Mouse (Mus musculus) kidney, adult 9 months (tissue): ENCODE data around the gene Naa16.
A peak's percentile ranks its signal among the peaks of the same experiment; 100 is the strongest.

Source experiments
- DNase-seq: peaks from one replicate; pipeline ENCODE4 v3.0.0; 2022

Gene Naa16

DNA sequence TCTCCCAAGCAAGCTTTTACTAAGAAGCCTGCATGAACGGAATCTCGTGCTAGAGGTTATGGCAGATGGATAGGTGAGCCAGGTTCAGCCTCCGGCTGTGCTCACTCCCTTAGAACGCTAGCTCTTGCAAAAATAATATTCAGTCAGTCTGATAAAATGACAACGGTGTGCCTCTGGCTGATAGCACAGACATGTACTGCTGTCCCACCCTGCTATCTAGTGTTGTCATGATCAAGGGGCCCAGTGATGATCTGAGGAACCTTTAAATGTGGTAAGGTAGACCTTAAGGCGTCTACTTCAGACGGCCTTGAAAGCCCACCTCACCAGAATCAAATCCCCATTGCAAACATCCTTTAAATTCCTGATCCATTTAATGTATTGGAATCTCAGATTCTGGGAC lies 94.4 kb downstream of the Naa16 start:
- DNase-seq: no peak

DNA sequence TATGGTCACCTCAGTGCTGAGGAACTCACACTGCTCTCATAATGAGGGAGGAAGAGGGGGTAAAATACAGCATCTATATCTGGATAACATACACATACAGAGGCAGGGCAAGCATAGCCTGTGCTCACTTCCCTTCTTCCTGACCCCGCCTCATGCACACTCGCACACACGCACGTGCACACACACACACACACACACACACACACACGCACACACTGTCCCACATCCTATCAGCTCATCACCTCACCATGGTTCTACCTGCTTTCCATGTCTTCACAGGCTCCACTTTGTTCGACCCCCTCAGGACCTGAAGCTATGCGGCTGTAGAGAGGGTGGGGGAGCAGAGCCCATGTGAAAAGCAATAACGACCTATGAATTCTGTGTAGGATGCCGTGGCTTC lies 95.0 kb downstream of the Naa16 start:
- DNase-seq: no peak

DNA sequence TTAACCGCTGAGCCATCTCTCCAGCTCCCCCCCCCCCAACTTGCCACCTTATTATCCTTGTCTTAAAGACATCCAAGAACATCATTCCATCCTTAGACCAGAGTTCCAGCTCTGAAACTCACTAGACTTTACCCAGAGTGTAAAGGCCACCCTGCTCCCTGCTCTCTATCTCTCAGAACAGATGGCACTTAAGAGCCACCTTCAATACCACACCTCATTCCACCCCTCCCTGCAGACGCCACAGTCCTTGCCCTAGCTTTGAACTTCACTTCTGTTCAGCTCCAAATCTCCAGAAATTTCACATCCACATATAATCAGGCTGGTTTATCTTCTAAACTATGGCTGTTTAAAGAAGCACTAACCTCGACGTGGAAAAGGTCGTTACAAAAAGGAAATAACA lies 95.6 kb downstream of the Naa16 start:
- no peak for DNase-seq

DNA sequence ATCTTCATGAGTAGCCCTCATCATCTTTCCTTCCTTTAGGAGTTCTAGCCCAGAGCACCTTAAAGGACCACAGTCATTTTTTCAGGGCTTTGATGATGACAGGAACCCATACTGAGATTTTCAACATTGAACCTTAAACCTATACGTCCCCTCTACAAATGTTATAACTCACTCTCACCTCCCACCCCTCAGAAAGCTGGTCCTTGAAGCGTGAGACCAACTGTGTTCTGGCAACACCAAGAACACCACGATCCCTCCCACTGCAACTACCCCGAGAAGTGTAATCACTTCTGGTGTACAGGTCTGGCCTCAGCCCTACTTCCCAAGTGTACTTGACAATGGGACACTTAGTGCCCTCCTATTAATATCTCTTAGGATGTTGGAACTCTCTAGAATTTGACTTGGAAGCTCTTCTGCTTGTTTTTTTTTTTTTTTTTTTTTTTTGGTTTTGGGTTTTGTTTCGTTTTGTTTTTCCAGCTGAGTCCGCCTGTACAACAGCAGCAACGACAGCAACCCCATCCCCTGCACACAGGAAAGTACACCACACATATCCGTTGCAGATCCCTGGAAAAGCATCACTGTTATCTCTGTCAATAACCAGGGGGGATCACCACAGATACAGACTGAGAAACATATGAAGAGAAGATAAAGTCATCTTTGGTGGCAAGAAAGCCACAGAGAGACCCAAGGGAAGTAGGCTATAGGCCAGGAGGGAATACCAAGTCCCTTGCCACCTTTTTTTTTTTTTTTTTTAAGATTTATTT lies 96.3 kb downstream of the Naa16 start:
- no peak for DNase-seq

DNA sequence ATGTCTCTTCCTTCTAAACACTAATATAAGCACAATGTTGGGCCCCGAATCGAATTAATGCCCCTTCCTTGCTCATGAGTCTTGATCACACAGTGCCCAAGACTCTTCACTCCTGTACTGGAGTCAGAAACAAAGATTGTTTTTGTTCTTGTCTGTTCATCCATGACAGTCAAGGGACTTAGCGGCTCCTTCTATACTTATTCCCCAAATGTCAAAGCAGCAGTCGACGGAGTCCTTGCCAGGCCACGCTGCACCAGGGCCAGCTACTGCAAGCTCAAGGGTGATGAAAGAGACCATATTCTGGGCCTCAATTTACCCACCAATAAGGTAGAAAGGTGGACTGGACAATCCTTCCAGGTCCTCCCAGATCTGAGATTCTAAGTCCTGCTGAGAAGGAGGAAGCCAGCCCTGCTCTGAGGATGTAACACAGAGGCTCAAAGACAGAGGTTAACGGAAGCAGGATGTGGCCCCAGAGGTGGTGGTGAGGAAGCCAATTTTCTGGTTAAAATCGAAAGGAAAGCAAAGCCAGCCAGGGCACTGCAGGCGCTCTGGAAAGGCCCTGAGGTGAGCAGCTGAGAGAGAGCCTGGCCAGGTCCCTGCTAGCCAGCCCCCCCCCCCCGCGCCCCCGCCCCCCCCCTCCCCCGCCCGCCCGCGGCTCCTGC lies 97.3 kb downstream of the Naa16 start:
- peak; percentile 66 for DNase-seq

DNA sequence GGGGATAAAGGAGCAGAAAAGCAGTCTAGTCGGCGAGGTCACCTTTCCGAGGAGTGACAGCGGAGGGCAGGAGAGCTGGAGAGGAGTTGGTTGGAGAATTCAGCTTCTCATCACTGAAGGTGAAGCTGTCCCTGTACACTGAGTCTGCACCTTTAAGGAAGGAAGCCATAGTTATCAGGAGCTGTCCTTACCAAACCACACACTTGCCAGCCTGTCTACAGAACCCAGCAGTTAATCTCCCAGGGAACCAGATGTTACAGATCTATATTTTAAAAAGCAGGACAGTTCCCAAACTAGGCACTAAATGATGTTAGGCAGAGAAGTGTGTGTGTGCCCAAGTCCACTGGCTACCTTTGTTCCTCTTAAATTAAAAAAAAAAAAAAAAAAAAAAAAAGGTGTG lies 98.9 kb downstream of the Naa16 start:
- DNase-seq: no peak

DNA sequence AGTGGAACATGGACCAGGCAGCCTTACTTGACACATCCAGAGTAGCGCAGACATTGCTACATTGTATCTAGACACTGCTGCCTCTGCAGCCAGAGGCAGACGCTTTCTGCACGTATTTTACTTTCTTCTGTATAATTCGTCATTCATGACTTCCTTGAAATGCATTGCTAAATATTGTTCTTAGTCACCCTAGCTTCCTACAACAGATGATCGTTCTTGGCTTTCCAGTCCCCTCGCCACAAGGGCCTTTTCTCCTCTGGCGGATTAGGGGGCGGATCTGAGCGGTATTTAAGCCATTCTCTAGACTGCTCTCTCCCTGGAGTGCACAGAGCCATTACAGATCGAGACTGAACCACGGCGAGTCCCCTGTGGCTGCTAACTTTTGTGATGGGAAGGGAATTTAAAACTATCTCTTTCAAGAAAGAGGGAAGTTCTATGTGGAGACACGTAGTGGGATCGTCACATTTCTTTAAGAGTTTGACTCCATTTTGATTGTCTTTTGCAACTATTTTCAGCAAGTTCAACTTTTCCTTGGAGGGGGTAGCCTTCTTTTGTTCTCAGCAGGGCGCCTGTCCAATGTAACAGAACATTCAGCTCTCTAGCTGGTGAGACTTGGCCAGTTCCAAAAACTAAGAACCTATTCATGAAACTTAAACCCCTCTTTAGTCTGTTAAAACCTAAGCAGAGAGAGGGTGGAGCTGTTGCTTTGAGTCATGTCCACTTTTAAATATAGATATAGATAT lies 99.7 kb downstream of the Naa16 start:
- no peak for DNase-seq

DNA sequence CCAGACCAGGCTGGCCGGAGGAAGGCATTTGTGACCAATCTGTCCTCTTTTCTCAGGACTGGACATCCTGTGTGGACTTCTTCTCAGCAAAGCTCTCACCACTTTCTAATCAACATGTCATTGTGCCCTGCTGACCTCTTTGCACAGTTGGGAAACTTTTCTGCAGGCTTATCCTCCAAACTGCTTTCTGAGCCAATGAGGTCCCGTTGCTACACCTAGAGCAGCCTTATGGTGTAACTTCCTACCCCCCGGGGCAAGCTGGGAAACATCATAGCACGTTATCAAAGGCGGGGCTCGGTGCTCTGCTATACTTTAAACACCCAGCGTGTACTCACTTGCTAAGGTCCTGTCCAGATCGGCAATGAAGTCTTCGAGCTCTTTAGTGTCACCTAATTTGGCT lies 100.7 kb downstream of the Naa16 start:
- no peak for DNase-seq

DNA sequence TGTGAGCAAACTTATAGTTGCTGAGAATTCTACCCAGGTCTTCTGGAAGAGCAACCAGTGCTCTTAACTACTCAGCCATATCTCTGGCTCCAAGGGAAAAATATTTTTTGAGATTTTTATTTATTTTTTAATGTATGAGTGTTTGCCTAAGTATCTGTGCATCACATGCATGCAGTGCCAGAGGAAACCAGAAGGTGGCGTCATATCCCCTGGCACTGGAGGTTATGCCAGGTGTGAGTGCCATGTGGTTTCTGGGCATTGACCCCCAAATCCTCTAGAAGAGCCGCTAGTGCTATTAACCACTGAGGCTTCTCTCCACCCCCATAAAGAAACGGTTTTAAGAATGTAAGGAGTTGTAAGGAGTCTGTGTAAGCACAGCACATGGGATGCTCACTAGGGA lies 102.3 kb downstream of the Naa16 start:
- DNase-seq: no peak

DNA sequence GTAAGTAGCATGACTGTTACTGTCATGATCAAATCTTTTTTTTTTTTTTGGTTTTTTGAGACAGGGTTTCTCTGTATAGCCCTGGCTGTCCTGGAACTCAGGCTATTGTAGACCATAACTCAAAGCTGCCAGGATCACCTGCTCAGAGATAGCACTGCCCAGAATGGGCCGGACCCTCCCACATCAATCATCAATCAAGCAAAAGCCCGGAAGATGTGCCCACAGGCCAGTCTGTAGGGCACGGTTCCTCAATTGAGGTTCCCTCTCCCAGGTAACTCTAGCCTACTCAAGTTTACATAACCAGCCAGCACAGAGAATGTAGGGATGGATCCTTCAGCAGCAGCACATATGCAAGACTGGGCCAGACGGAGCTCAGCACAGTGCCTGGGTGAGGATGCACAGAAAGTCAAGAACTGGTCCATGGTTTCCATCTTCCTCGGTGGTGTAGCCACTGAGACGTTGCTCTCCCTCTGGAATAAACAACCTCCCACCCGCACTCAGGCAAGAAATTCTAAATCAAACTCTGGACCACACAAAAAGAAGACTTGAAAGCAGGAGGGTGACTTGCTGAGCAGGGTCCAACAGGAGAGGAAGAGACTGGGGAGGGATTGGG lies 103.2 kb downstream of the Naa16 start:
- DNase-seq: no peak

DNA sequence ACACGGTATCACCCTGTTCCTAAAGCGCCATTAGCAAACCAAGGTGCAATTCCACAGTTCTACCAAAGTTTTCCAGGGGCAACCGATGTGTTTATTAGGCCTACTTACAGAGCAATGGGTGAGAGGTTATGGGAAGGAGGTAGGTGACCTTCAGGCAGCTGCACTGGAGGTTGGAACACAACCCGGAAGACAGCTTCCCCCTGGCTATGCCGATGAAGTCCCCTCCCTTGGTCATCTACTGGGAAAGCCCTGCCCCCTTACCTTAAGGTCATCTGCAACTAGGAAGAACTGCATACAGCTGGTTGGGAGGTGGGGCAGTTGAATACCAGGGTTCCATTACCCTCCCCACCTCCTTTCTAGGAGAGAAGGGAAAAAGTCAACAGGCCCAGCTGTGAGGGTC lies 105.0 kb downstream of the Naa16 start:
- no peak for DNase-seq

DNA sequence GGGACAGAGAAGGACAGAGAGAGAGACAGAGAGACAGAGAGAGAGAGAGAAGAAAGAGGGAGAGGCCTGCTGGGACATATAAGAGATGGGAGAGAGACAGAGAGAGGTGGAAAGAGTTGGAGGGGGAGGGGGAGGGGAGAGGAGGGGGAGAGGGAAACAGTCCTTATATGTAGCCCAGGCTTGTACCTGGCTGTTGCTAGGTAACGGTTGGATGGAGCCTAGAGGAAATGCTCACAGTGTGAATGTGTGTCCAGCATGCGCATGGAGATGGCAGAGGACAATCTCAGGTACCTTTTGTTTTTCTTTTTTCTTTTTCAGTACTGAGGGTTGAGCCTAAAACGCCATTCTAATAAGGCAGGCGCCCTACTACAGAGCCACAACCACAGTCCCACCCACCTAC lies 106.0 kb downstream of the Naa16 start:
- no peak for DNase-seq

DNA sequence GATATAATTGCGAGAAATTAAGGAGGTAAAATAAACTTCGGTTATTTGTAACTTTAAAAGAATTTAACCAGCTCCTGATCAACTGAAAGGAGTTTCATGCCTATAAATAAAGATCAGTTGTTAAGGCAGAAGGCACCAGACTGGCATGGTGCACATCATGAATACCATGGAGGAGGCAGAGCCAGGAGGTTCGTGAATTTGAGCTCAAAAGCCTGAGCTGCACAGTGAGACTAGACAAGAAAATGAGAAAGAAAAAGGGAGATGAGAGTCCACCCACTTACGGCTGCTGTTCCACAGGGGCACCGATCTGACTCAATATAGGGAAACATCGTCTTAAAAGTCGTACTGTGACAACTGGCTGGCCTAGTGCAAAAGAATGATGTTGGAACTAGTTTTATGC lies 106.6 kb downstream of the Naa16 start:
- DNase-seq: no peak

DNA sequence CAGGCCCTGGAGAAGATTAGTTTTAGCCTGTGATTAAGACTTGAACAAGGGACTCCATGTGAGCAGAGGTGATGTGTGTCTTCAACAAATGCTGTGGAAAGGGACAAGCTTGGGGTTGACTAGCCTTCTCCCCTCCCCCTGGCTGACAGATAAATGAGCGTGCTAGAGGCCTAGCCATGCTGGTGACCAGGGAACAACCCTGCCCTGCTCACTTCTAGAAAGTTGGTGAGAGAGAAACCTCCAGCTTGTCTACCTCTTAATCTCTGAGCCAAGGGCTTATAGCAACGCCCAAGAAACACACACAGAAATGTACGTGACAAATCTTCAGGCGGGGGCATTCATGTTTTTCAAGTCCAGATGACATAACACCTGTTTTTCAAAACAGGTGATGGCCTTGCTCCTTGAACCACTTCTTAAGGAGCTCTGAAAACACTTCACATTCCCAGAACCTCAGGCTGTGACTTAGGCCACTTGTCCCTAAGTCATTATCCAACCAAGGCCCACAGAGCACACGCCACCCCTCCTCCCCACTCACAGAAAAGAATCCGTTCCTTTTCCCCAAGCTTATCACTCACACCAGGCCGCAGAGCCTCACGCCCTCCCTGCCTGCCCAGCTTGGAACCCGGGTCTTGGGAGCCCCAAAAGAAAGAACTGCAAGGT lies 108.6 kb downstream of the Naa16 start:
- no peak for DNase-seq

DNA sequence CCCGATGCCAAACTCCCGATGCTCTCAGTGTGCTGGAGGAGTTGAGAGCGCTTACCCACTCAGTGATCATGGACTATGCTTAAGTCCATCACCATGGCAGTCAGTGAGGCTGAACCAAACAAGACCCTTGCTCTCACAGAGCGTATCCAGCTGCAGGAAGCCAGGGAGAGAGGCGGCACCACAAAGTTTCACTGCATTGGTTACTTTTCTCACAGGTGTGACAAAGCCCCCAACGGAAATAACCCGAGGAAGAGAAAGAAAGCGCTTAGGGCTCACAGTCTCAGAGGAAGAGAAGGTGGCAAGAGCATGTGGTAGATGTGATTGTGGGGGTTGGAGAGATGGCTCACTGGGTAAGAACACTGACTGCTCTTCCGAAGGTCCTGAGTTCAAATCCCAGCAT lies 110.1 kb downstream of the Naa16 start:
- no peak for DNase-seq

DNA sequence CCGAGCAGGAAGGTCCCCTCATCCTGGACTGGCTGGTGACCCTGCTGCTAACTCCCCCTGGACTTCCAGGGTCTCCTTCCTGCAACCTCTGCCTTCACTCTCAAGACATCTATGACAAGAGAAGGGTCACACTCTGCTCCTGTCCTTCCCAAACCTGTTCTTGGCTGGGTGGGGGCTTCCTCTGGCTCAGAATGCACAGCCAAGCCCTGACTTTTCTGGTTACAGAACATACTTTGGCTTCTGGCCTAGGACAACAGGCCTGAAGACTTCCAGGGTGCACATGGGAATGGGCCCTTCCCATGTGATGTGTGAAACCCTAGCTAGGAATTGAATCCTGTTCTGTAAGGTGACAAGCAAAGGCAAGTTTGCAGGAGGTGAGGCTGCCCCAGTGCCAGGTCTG lies 111.1 kb downstream of the Naa16 start:
- peak; percentile 59 for DNase-seq

DNA sequence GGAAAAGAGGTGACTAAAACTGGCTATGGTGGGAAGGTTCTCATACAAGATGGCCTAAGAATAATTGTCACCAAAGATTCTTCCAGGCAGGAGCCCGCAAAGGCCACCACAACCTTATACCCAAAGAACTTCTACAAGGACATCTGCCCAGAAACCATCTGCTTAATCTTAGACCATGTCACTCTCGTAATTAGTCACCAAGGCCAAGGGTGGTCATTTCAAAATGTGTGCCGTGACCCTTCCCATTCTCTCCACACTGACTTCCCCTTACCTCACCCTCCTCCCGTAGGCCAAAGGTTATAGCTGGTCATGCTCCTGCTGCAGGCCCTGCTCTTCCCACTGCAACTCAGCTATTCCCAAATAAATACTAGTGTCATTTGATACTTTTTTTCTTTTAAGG lies 111.7 kb downstream of the Naa16 start:
- no peak for DNase-seq

DNA sequence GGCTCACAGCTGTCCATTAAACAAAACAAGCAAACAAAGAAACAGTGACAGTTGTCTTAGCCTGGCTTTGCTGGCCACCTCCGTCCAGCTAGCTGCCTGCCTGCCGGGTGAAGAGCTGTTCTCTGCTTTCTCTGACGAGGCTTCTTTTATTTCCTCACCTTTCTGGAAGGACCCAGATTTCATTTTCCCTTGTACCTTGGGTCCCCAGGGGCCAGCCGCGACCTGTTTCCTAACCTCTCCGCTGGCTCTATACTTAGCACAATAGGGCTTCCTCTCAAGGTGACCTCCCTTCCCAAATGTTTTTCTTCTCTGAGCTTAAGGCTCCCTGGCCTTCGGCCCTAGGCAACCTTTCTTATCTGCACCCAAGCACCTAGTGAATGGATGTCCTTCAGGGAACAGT lies 112.7 kb downstream of the Naa16 start:
- DNase-seq: peak; percentile 58

DNA sequence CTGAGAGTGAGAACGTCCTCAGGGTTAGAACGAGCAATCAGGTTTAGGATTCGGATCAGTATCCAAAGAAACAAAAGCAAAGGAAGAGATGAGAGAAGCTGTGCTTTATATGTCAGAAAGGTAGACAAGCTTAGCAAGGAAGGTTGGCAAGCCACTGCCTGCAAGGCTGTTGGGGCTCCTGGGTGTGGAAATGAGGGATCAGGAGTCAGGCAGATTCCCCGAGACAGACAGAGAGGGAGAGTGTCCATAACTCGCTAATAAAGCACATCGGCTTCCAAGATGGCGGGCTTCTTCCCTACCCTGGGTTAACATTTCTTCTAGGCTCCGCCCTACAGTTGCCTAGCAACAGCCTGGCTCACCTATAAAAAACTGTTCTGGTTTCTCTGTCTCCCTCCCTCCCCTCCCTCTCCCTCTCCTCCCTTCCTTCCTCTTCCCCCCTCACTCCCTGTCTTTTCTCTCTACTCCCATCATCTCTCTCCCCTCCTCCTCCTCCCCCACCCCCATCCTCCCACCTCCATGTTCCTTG lies 114.6 kb downstream of the Naa16 start:
- no peak for DNase-seq

DNA sequence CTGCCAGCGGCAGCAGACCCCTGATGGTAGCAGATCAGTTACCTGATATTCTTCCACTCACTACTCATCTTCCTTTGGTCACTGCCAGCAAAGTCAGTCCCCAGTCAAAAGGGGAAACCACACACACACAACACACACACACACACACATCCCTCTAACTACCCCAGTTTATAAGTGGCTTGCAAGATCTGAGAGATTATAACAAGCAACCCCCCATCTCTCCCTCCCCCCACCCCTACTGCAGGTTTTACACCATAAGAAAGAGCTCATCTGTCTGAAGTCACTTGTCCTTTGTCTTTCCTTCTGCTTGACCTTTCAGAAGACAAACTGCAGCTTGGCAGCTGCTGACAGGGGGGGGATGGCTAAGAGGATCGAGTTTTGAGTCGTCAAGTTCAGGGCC lies 115.1 kb downstream of the Naa16 start:
- no peak for DNase-seq
